Mouse (Mus musculus) lung, adult 2 months (tissue): ENCODE data around the gene Sys1.

ENCODE experiments used
- CTCF ChIP-seq: fragments of 200-500 bp; IDR thresholded peaks from 2 replicates; pipeline ENCODE4 v1.5.1; 2011; ENCODE audit warnings: mild to moderate bottlenecking, low read length, control low read depth; ENCODE audit not compliant: insufficient read depth
- POLR2A ChIP-seq: fragments of 200-500 bp; IDR thresholded peaks from 2 replicates; pipeline ENCODE4 v1.6.1; 2011; ENCODE audit warnings: low read depth, mild to moderate bottlenecking, control low read depth, low read length, borderline replicate concordance; ENCODE audit errors: extremely low read depth

GRCm38 (mm10) chr2:164454846-164455245 is 1.9 kb upstream of the Sys1 start:
- TF ChIP-seq CTCF, result no peak
- no peak for TF ChIP-seq POLR2A
